In genomic region chr6:81464442-81464841, GRCm38 (mm10) we compare ENCODE assay signal across 16 mouse cellular contexts.
"Had no signal": no experiment of that assay in that cellular context is flagged by ENCODE, and none has a peak within 500 bp of the region (broad histone marks: within the 10 kb centered on the region; RNA-seq: fewer than 3 reads in every experiment).

No protein-coding gene starts in this region.

- H3K4me1 ChIP-seq: stomach, embryonic 15.5 days had no signal

- DNase-seq: retina, postnatal 1 day; right cerebral cortex, adult 18-20 months; right cerebral cortex, postnatal 14 days; right cerebral cortex, postnatal 25 days; right cerebral cortex, postnatal 4 days; spleen, adult 18-20 months; thymus, adult 18-20 months; thymus, adult 2 months; thymus, postnatal 14 days; thymus, postnatal 25 days; thymus, postnatal 36 days; thymus, postnatal 4 days had no signal

- H3K36me3 ChIP-seq: neural tube, embryonic 13.5 days; neural tube, embryonic 15.5 days; stomach, embryonic 15.5 days had no signal

- H3K27ac ChIP-seq: neural tube, embryonic 13.5 days; neural tube, embryonic 15.5 days; stomach, embryonic 15.5 days; stomach, postnatal 0 days had no signal

- H3K4me3 ChIP-seq: neural tube, embryonic 13.5 days; neural tube, embryonic 15.5 days; stomach, embryonic 15.5 days had no signal

- H3K27me3 ChIP-seq: neural tube, embryonic 13.5 days; neural tube, embryonic 15.5 days; stomach, embryonic 15.5 days had no signal
